Mouse (Mus musculus): Measurements from ENCODE around the gene Mcm8. TPM values are rescaled to one million over a fixed set of nuclear protein-coding genes. Genes with fewer than 3 reads are reported as not detected.

Gene Mcm8
- total RNA-seq, 2 experiments from 2014 or later, result 2.9 to 3.7 TPM

- intact Hi-C loops (cut with DNase I), result no loop called here
- no peak for DNase-seq
Observed at GRCm38 (mm10) chr2:132870286-132870685, 54.3 kb downstream of the Mcm8 start.

DNA sequence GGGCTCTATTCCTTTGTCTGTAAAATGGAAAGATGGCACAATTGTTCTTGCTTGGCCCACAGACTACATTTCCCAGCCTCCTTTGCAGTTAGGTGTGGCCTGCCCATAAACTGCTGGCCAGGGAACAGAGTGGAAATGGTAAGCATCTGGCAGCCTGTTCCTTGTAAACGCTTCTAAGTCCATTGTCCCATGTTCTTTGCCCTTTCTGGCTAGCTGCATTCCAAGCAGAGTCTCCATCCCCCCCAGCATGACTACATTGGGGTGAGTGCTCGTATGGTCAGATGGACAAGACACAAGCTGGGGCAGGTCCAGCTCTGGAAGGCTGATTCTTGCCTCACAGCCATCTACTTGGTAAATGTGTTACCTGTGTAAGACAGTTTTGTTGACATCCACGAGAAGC, 55.7 kb downstream of the Mcm8 start:
- no peak for DNase-seq
- intact Hi-C loops (cut with DNase I), result no loop called here

- no peak for DNase-seq
- intact Hi-C loops (cut with DNase I), result no loop called here
Observed at GRCm38 (mm10) chr2:132873657-132874326, 57.9 kb downstream of the Mcm8 start.

DNA sequence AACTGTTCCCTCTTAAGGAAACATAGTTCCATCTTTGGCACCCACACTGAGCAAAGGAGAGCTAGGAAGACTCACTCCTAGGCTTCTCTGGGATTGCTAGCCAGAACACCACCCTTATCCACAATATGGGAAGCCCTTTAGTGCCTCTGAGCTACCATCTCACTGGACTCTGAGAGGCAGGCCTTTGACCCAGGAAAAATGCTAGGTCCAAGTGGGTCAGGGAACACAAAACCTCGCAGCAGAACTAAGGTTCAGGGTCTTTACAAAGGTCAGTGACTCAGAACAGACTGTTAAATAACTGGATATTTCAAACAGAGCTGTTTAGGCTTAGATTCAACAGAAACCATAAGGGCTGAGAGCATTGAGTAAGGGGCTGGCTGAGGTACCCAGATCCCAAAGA, 61.0 kb downstream of the Mcm8 start:
- no peak for DNase-seq
- intact Hi-C loops (cut with DNase I), result no loop called here

DNA sequence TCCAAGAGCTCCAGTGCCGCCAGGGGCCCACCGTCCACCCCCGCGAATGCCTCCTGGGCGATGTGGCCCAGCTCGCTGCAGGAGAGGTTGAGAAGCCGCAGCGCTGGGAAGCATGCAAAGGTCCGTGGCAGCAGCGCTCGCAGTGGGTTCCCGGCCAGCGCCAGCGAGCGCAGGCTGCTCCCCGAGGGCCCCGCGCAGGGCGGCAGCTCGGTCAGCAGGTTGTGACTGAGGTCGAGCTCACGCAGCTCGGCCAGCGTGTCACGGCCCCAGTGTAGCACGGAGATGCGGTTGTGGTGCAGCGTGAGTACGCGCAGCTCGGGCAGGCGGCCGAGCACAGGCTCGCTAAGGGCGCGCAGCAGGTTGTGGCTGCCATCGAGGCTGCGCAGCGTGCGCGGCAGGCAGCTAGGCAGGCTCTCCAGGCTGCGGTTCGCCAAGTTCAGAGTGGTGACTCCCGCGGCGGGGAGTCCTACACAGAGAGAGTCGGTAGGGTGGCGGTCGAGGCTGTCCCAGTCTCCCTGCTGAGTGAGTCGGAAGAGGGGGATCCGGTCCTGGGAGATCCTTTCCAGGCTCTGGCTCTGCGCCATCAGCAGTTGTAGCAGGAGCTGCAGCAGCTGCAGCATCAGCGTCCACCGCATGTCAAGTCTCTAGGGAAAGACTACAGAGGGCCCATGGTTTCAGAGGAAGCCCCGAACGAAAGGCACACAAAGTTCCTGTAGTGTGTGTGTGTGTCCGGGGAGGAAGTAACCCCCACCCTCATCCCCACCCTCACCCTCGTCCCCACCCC, 63.5 kb downstream of the Mcm8 start:
- intact Hi-C loops (cut with DNase I), result no loop called here
- DNase-seq, result peak; percentile 32 to 50

DNA sequence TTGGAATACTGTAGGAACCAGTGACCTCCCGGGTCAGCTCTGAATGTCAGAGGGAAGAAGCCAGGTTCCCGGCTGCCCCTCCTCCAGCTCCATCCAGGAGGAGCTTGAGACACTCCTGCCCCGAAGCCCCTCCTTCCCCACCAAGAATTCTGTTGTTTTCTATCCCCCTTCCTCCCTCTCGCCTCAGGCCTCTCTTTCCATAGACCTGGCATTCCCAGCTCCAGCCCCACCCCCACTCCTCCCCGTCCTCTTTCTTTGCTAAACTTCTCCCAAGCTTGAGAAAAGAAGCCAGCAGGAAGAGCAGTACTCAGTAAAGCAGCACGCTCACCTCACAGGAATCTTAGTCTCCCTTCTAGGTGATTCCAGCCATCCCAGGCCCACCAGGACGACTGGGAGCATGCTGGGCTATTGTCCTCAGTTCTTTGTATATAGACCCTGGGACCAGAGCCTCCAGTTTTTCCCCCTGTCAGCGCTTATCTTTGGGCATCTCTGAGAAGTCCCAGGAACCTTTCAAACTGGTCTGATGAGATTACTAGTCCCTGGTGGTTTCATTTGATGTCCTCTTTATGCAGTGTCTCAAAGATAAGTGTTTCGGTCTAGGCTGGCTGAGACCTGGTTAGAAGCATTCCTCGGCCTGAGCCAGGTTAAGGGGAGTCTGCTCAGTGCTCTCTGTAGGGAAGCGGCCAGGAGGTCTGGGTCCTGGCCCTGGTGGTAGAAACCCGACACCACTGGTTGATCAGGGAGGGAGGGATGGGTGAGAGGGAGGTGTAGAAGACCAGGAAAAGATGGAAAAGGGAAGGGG, 65.1 kb downstream of the Mcm8 start, which contains the start of gene Lrrn4:
Gene Lrrn4 (minus strand): TSS at position 48 of the 802 bp plus-strand sequence.
- intact Hi-C loops (cut with DNase I), result no loop called here
- DNase-seq, result no peak

DNA sequence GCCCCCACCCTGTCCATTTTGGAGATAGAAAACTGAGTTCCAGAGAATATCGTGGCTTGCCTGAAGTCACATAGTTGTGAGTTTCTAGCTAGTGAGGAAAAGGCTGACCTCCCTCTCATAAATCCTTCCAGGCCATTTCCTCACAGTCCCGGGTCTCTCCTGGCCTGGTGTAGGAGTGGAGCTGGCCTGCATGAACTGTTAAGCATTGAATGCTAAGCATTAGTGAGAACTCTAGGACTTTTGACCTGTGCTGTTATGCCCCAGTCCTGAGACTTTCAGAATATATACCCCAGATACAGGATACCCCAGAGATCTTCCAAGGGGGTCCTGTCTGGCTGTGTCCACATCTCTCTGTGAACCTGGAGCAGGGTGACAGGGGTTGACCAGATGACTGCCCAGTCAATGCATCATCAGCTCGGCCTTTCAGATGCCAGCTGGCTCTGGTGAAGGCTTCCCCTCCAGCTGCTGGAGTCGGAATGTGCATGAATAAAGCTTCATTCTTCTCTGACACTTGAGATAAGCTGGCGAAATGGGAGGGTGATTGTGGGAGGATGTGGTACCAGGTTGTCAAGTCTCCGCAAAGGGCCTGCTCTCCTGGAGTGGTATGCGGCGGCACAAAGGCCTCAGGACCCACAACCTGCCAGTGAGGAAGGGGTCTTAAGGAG, 68.5 kb downstream of the Mcm8 start:
- DNase-seq, result no peak
- intact Hi-C loops (cut with DNase I), result no loop called here

GRCm38 (mm10) chr2:132885312-132885711, 69.4 kb downstream of the Mcm8 start:
- intact Hi-C loops (cut with DNase I), result no loop called here
- DNase-seq, result no peak

Other genes starting within 250 kb of the Mcm8 start
- gene Gpcpd1, start 228.4 kb upstream of the Mcm8 start, total RNA-seq (2021), result 100 to 1,000 TPM; 118 to 190 TPM
- gene Shld1, start 129.2 kb upstream of the Mcm8 start, total RNA-seq (2021), result 10 to 100 TPM in 1 of 2 experiments, 1 to 10 TPM in 1; 8.7 to 18.3 TPM
- gene Chgb, start 34.9 kb upstream of the Mcm8 start, total RNA-seq (2021), result under 1 TPM; 0.42 to 0.50 TPM
- gene Trmt6, start 86 bp upstream of the Mcm8 start, total RNA-seq (2021), result 10 to 100 TPM; 11.2 to 13.6 TPM
- 10 to 100 TPM; 20.6 to 21.5 TPM for gene Crls1, start 30.5 kb downstream of the Mcm8 start, total RNA-seq (2021)
- 10 to 100 TPM in 1 of 2 experiments, 1 to 10 TPM in 1; 7.0 to 11.7 TPM for gene Lrrn4, start 64.8 kb downstream of the Mcm8 start, total RNA-seq (2021)
- gene Fermt1, start 129.8 kb downstream of the Mcm8 start, total RNA-seq (2021), result not detected